Mouse (Mus musculus): ENCODE data around the gene Lonp1. TPM values are rescaled to one million over a fixed set of nuclear protein-coding genes. Genes with fewer than 3 reads are reported as not detected.
A peak's percentile ranks its signal among the peaks of the same experiment; 100 is the strongest.
"Not testable (repeated sequence)": the region's sequence is repeated elsewhere in the genome, so short reads cannot be mapped to it uniquely, and the experiment has no call there.

Lonp1 gene
- 10 to 100 TPM; 52.3 to 61.3 (median 59.0) TPM for total RNA-seq (2022)

- peak; percentile 93 for DNase-seq (ENCODE audit: low spot score in 2 of 2)
Observed at GRCm38 (mm10) chr17:56626754-56627470, at the start of gene Lonp1. Gene Lonp1 (minus strand): TSS chr17:56626887.

GRCm38 (mm10) chr17:56673647-56674416 lies 47.1 kb upstream of the Lonp1 start:
- DNase-seq (ENCODE audit: low spot score in 2 of 2) = no peak

- DNase-seq (ENCODE audit: low spot score in 2 of 2) = peak; percentile 94 to 99
Observed at GRCm38 (mm10) chr17:56672941-56673646, 46.4 kb upstream of the Lonp1 start, which contains the start of gene Ranbp3. Gene Ranbp3 (plus strand): TSS chr17:56673294.

GRCm38 (mm10) chr17:56669766-56670165 lies 43.1 kb upstream of the Lonp1 start:
- DNase-seq (ENCODE audit: low spot score in 2 of 2) = no peak

- DNase-seq (ENCODE audit: low spot score in 2 of 2) = peak; percentile 47 to 61
Observed at GRCm38 (mm10) chr17:56668384-56669144, 41.9 kb upstream of the Lonp1 start.

- DNase-seq (ENCODE audit: low spot score in 2 of 2) = no peak
Observed at GRCm38 (mm10) chr17:56667591-56667990, 40.9 kb upstream of the Lonp1 start.

GRCm38 (mm10) chr17:56666384-56666783 lies 39.7 kb upstream of the Lonp1 start:
- no peak for DNase-seq (ENCODE audit: low spot score in 2 of 2)

- no peak for DNase-seq (ENCODE audit: low spot score in 2 of 2)
Observed at GRCm38 (mm10) chr17:56664333-56664732, 37.6 kb upstream of the Lonp1 start.

GRCm38 (mm10) chr17:56663659-56664058 lies 37.0 kb upstream of the Lonp1 start:
- DNase-seq (ENCODE audit: low spot score in 2 of 2) = no peak

GRCm38 (mm10) chr17:56656171-56656570 lies 29.5 kb upstream of the Lonp1 start:
- DNase-seq (ENCODE audit: low spot score in 2 of 2) = no peak

- DNase-seq (ENCODE audit: low spot score in 2 of 2) = no peak
Observed at GRCm38 (mm10) chr17:56655311-56655710, 28.6 kb upstream of the Lonp1 start.

- DNase-seq (ENCODE audit: low spot score in 2 of 2) = no peak
Observed at GRCm38 (mm10) chr17:56654771-56655170, 28.1 kb upstream of the Lonp1 start.

GRCm38 (mm10) chr17:56651801-56652200 lies 25.1 kb upstream of the Lonp1 start:
- no peak for DNase-seq (ENCODE audit: low spot score in 2 of 2)

- DNase-seq (ENCODE audit: low spot score in 2 of 2) = no peak
Observed at GRCm38 (mm10) chr17:56647546-56647945, 20.9 kb upstream of the Lonp1 start.

GRCm38 (mm10) chr17:56643237-56643636 lies 16.6 kb upstream of the Lonp1 start:
- no peak for DNase-seq (ENCODE audit: low spot score in 2 of 2)

- DNase-seq (ENCODE audit: low spot score in 2 of 2) = no peak
Observed at GRCm38 (mm10) chr17:56634023-56634422, 7.3 kb upstream of the Lonp1 start.

- DNase-seq (ENCODE audit: low spot score in 2 of 2) = no peak
Observed at GRCm38 (mm10) chr17:56631807-56632206, 5.1 kb upstream of the Lonp1 start.

GRCm38 (mm10) chr17:56629800-56630781 lies 3.4 kb upstream of the Lonp1 start:
- not testable (repeated sequence) for DNase-seq (ENCODE audit: low spot score in 2 of 2)

- no peak for DNase-seq (ENCODE audit: low spot score in 2 of 2)
Observed at GRCm38 (mm10) chr17:56627530-56628277, 1.0 kb upstream of the Lonp1 start, which contains the start of gene Catsperd. Gene Catsperd (plus strand): TSS chr17:56628143.

Measured in left cerebral cortex, adult 8-10 months (tissue).